In the genomic region with DNA sequence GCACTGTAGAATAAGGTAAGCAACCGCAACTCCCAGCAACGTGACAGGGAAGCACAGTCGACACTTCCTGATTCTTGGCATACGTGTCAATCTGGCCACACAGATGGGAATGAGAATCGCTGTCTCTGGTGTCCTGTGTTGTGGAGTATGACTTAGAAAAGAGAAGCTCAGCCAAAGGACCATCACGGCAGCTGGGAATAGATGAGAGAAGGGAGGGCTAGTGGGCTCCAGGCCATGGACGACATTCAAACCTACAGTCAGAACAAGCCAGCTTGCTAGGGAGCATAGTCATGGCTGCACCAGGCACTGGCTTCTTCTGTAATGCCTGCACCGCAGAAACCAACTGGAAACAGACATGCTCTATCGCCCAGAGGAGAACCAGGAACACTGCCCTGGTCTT, we compare ENCODE assay signal across 12 mouse cellular contexts.
A peak's percentile ranks its signal among the peaks of the same experiment; 100 is the strongest.
DNase-seq lines count a peak whose midpoint lies in the region.
"Had no signal": no experiment of that assay in that cellular context is flagged by ENCODE, and none has a peak within 500 bp of the region (broad histone marks: within the 10 kb centered on the region; RNA-seq: fewer than 3 reads in every experiment).

No protein-coding gene starts in this region.

- DNase-seq in gastrocnemius, postnatal 14 days, result peak; percentile 16
- no peak for DNase-seq in gastrocnemius, adult 18-20 months (ENCODE audit: low spot score)
- peak; percentile 5 for DNase-seq in right cerebral cortex, postnatal 14 days
- no peak for DNase-seq in right cerebral cortex, adult 18-20 months
- DNase-seq in cerebellum, postnatal 14 days, result peak; percentile 78 to 85
- DNase-seq in right cerebral cortex, postnatal 4 days, result peak; percentile 22
- no peak for DNase-seq in urinary bladder, adult 18-20 months (ENCODE audit: low spot score in 2 of 2)
- DNase-seq in urinary bladder, postnatal 10 days (ENCODE audit: low spot score), result no peak
- DNase-seq: adrenal gland, postnatal 14 days; heart, adult 11 months; kidney, postnatal 25 days; retina, postnatal 1 day had no signal

- intact Hi-C loops in gastrocnemius, postnatal 14 days (cut with DNase I; ENCODE audit: low total_unique reads), result no loop called here

Comparison
In these comparisons a context has a peak if more than half of its experiments do, and no peak if none do; other contexts are left out.
1. DNase-seq: peak in gastrocnemius, postnatal 14 days (single experiment), right cerebral cortex, postnatal 14 days (single experiment), cerebellum, postnatal 14 days (2 of 2) and right cerebral cortex, postnatal 4 days (single experiment); none in gastrocnemius, adult 18-20 months (single experiment), right cerebral cortex, adult 18-20 months (single experiment), urinary bladder, adult 18-20 months (0 of 2) and urinary bladder, postnatal 10 days (single experiment).